Mouse (Mus musculus) heart, postnatal 0 days (tissue): ENCODE measurements at regions not wholly inside any gene's neighbourhood (a gene's known extent, or its start where the extent isn't known, plus 50 kb on each side); places are given as distances from the start of the nearest gene placed in this dataset.

Experiments used
- CTCF ChIP-seq: IDR thresholded peaks from 2 replicates; pipeline ENCODE4 v1.5.1; 2016; ENCODE audit warnings: antibody characterized with exemption, control low read depth, low read depth
- EP300 ChIP-seq: IDR thresholded peaks from 2 replicates; pipeline ENCODE4 v1.6.1; 2016; ENCODE audit warnings: antibody characterized with exemption, low read depth

GRCm38 (mm10) chr9:31983759-31984586 is 70.7 kb upstream of the Barx2 start:
- TF ChIP-seq CTCF: no peak
- no peak for TF ChIP-seq EP300
